Mouse (Mus musculus): Measurements from ENCODE around the gene Agt.

The Agt gene

GRCm38 (mm10) chr8:124555113-124555750 is 14.3 kb downstream of the Agt start:
- no peak for DNase-seq (ENCODE audit: extremely low spot score)

- DNase-seq (ENCODE audit: extremely low spot score) = no peak
Observed at GRCm38 (mm10) chr8:124551011-124551661, 18.4 kb downstream of the Agt start.

- no peak for DNase-seq (ENCODE audit: extremely low spot score)
Observed at GRCm38 (mm10) chr8:124548187-124548586, 21.3 kb downstream of the Agt start.

GRCm38 (mm10) chr8:124547269-124547668 is 22.2 kb downstream of the Agt start:
- no peak for DNase-seq (ENCODE audit: extremely low spot score)

- no peak for DNase-seq (ENCODE audit: extremely low spot score)
Observed at GRCm38 (mm10) chr8:124546815-124547214, 22.7 kb downstream of the Agt start.

GRCm38 (mm10) chr8:124546371-124546770 is 23.1 kb downstream of the Agt start:
- DNase-seq (ENCODE audit: extremely low spot score) = no peak

- DNase-seq (ENCODE audit: extremely low spot score) = no peak
Observed at GRCm38 (mm10) chr8:124543272-124543671, 26.2 kb downstream of the Agt start.

- DNase-seq (ENCODE audit: extremely low spot score) = no peak
Observed at GRCm38 (mm10) chr8:124542001-124542400, 27.5 kb downstream of the Agt start.

GRCm38 (mm10) chr8:124540906-124541305 is 28.6 kb downstream of the Agt start:
- DNase-seq (ENCODE audit: extremely low spot score) = no peak

GRCm38 (mm10) chr8:124535451-124535850 is 34.1 kb downstream of the Agt start:
- DNase-seq (ENCODE audit: extremely low spot score) = no peak

GRCm38 (mm10) chr8:124532626-124533025 is 36.9 kb downstream of the Agt start:
- no peak for DNase-seq (ENCODE audit: extremely low spot score)

GRCm38 (mm10) chr8:124530996-124531395 is 38.5 kb downstream of the Agt start:
- DNase-seq (ENCODE audit: extremely low spot score) = no peak

GRCm38 (mm10) chr8:124530556-124530955 is 39.0 kb downstream of the Agt start:
- DNase-seq (ENCODE audit: extremely low spot score) = no peak

- DNase-seq (ENCODE audit: extremely low spot score) = no peak
Observed at GRCm38 (mm10) chr8:124530076-124530475, 39.4 kb downstream of the Agt start.

GRCm38 (mm10) chr8:124526261-124526660 is 43.2 kb downstream of the Agt start:
- no peak for DNase-seq (ENCODE audit: extremely low spot score)

GRCm38 (mm10) chr8:124521946-124522345 is 47.6 kb downstream of the Agt start:
- no peak for DNase-seq (ENCODE audit: extremely low spot score)

GRCm38 (mm10) chr8:124520249-124521080 is 49.0 kb downstream of the Agt start, which contains the start of gene Cog2:
TSS of gene Cog2 (plus strand) at chr8:124520767.
- DNase-seq (ENCODE audit: extremely low spot score) = peak; percentile 85

GRCm38 (mm10) chr8:124517142-124517541 is 52.4 kb downstream of the Agt start:
- DNase-seq (ENCODE audit: extremely low spot score) = no peak

GRCm38 (mm10) chr8:124516525-124516924 is 53.0 kb downstream of the Agt start:
- no peak for DNase-seq (ENCODE audit: extremely low spot score)

- DNase-seq (ENCODE audit: extremely low spot score) = no peak
Observed at GRCm38 (mm10) chr8:124516039-124516438, 53.5 kb downstream of the Agt start.

- DNase-seq (ENCODE audit: extremely low spot score) = no peak
Observed at GRCm38 (mm10) chr8:124509156-124509555, 60.4 kb downstream of the Agt start.

- no peak for DNase-seq (ENCODE audit: extremely low spot score)
Observed at GRCm38 (mm10) chr8:124508321-124508695, 61.2 kb downstream of the Agt start.

Measured in embryo, embryonic 9.5 days (tissue).